Mouse (Mus musculus) cerebellum, postnatal 25 days (tissue): ENCODE data around the gene Rad51b.
A peak's percentile ranks its signal among the peaks of the same experiment; 100 is the strongest.

Source experiments
- DNase-seq, 2 experiments: peaks; one replicate each; pipeline ENCODE4 v3.0.0; 2021; ENCODE audit warnings: mixed read lengths in 2 of 2

Rad51b gene

GRCm38 (mm10) chr12:79585336-79585735, 288.3 kb downstream of the Rad51b start:
- no peak for DNase-seq

- no peak for DNase-seq
These were observed 291.7 kb downstream of the Rad51b start for GRCm38 (mm10) chr12:79588831-79589230.

- no peak for DNase-seq
These were observed 295.1 kb downstream of the Rad51b start for GRCm38 (mm10) chr12:79592206-79592605.

GRCm38 (mm10) chr12:79596842-79597241, 299.8 kb downstream of the Rad51b start:
- DNase-seq = no peak

GRCm38 (mm10) chr12:79597351-79597750, 300.3 kb downstream of the Rad51b start:
- no peak for DNase-seq

GRCm38 (mm10) chr12:79597786-79598185, 300.7 kb downstream of the Rad51b start:
- no peak for DNase-seq

GRCm38 (mm10) chr12:79598496-79598895, 301.4 kb downstream of the Rad51b start:
- DNase-seq = no peak

GRCm38 (mm10) chr12:79598901-79599300, 301.8 kb downstream of the Rad51b start:
- no peak for DNase-seq

GRCm38 (mm10) chr12:79600149-79600769, 303.2 kb downstream of the Rad51b start:
- no peak for DNase-seq

GRCm38 (mm10) chr12:79602641-79603040, 305.6 kb downstream of the Rad51b start:
- DNase-seq = no peak

GRCm38 (mm10) chr12:79604850-79605249, 307.8 kb downstream of the Rad51b start:
- DNase-seq = no peak

GRCm38 (mm10) chr12:79606197-79606631, 309.1 kb downstream of the Rad51b start:
- no peak for DNase-seq

- DNase-seq = no peak
These were observed 312.4 kb downstream of the Rad51b start for GRCm38 (mm10) chr12:79609399-79610010.

- no peak for DNase-seq
These were observed 313.5 kb downstream of the Rad51b start for GRCm38 (mm10) chr12:79610511-79611103.

GRCm38 (mm10) chr12:79611665-79612064, 314.6 kb downstream of the Rad51b start:
- no peak for DNase-seq

- peak; percentile 90 to 93 for DNase-seq
These were observed 315.4 kb downstream of the Rad51b start for GRCm38 (mm10) chr12:79612334-79613060.

GRCm38 (mm10) chr12:79613061-79613788, 316.1 kb downstream of the Rad51b start:
- DNase-seq = peak in 1 of 2 experiments; percentile 70

- no peak for DNase-seq
These were observed 316.9 kb downstream of the Rad51b start for GRCm38 (mm10) chr12:79613846-79614582.

- DNase-seq = no peak
These were observed 317.5 kb downstream of the Rad51b start for GRCm38 (mm10) chr12:79614583-79614953.

GRCm38 (mm10) chr12:79615717-79616316, 318.7 kb downstream of the Rad51b start:
- DNase-seq = no peak

GRCm38 (mm10) chr12:79619009-79619408, 321.9 kb downstream of the Rad51b start:
- DNase-seq = no peak

- DNase-seq = no peak
These were observed 323.6 kb downstream of the Rad51b start for GRCm38 (mm10) chr12:79620693-79621092.
